Mouse (Mus musculus): ENCODE measurements around the gene Traf5.

DNA sequence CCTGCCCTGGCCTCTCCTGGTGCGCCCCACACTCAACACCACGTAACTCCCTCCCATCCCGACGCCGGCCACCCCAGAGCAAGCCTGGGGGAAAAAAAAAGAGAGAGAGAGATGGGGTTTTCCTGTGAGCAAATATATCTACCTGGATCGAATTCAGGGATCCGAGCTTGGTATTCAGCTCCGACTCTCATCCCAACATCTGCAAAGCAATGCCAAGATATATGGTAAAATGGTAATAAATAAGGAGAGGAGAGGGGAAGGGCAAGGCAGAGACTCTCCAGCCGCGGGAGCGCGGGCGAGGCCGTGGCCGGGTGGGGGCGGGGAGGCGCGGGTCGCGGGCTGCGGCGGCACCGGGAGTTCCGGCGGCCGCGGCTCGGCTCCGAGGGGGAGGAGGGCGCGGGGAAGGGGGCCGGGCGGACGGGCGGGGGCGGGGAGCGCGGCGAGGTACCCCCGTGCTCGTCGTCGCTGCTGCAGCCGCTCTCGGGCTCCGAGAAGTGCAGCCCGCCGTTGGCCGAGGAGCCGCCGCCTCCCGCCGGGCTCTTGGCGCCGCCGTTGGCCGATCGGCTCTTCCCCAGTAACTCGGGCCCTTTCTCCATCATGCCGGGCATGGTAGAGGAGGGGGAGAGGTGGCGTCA lies 45.0 kb upstream of the Traf5 start:
- TF ChIP-seq POLR2A (IDR thresholded peaks at IDR 0.05; ENCODE audit: borderline replicate concordance, extremely low read depth, insufficient read depth, insufficient read length, poor library complexity, severe bottlenecking) (0 out of 2 replicates have a peak, but pooled peaks have one; percentile 3), CTCF (IDR thresholded peaks at IDR 0.05; ENCODE audit: borderline replicate concordance, extremely low read depth, insufficient read depth, insufficient read length) (no peak)

Data from brain, embryonic 14.5 days (tissue).